Mouse (Mus musculus) cerebellum, adult 2 months (tissue): Measurements from ENCODE around the gene Tfap2e.

ENCODE experiments used
- CTCF ChIP-seq: fragments of 200-500 bp; IDR thresholded peaks from 2 replicates; pipeline ENCODE4 v1.5.1; 2011; ENCODE audit warnings: low read depth, mild to moderate bottlenecking, control low read depth, low read length, moderate library complexity, borderline replicate concordance; ENCODE audit not compliant: insufficient read depth
- POLR2A ChIP-seq: fragments of 200-500 bp; IDR thresholded peaks from 2 replicates; pipeline ENCODE4 v1.6.1; 2011; ENCODE audit warnings: low read length, control low read depth, borderline replicate concordance; ENCODE audit not compliant: insufficient read depth

- TF ChIP-seq POLR2A (no peak), CTCF (no peak)
Measured at GRCm38 (mm10) chr4:126754736-126755374, 18.8 kb upstream of the Tfap2e start.
